Mouse (Mus musculus) thymus, postnatal 10 days (tissue): ENCODE measurements around the gene Hs6st3.

ENCODE experiments used
- DNase-seq, 2 experiments: peaks; one replicate each; pipeline ENCODE4 v3.0.0; 2021; ENCODE audit warnings: low spot score in 2 of 2

Hs6st3 gene

DNA sequence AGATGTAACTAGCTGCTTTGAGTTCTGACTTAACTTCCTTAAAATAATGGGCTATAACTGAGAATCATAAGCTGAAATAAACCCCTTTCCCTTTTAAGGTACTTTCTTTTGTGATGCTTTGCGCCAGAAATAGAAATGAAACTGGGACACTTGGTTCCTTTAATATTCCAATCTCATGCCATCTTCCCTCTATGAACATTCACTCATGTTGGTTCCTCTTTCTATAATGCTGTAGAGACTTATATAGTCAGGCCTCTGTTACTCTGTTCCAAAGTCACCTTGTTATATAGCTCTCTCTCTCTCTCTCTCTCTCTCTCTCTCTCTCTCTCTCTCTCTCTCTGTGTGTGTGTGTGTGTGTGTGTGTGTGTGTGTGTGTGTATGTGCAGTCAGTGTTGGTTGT, 504.7 kb downstream of the Hs6st3 start:
- no peak for DNase-seq

GRCm38 (mm10) chr14:119643840-119644239, 505.7 kb downstream of the Hs6st3 start:
- no peak for DNase-seq

GRCm38 (mm10) chr14:119656936-119657335, 518.8 kb downstream of the Hs6st3 start:
- no peak for DNase-seq

DNA sequence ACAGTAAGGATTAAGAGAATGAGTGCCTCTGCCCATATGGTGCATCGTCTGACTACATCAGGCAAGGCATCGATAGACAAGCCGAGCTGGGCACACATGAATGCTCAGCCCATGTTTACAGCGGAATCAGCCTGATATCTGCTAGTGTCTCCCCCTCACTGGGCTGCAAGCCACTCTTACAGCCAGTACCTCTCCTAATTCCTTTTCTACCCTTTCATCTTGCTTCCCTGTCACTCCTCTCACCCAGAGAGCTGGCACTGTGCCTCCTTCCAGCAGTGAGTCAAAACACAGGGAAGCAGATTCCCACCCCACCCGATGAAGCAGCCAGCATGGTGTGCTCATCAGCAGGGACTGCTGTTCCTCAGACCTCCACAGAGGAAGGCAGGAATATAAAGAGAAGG, 527.6 kb downstream of the Hs6st3 start:
- no peak for DNase-seq

- DNase-seq, result no peak
These were observed 529.3 kb downstream of the Hs6st3 start for GRCm38 (mm10) chr14:119667421-119667820.

DNA sequence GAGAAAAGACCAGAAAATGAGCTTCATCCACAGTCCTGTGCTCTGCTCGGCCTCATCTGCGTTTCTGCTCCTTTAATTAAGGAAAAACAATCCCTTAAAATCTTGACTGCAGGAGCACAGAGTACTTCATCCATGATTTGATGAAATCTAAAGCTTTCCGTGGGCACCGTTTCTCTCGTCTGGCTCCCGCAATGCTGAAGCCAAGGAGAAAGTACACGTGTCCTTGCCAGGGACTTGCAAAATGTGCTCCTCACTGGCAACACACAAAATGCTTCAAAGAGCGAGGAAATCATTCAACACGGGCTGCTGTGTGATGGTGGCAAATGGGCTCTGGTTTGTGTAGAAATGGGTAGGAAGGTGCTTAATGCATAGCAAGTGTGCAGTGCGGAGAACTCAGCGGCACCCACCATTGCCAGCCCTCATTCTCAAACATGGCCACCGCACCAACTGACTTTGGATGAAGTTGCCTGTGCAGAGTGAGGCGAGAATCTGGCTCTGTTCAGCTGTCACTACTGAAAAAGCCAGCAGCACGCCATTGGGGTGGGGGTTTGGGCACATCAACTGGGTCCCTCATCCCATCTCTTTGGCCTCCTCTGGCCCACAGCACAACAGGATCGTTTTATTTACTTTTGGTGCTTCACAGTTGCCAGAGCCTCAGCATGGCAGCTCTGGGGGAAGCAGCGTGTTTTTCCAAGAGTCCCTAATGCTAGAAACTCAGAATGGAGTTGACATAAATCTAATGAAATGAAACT, 532.9 kb downstream of the Hs6st3 start:
- no peak for DNase-seq

DNA sequence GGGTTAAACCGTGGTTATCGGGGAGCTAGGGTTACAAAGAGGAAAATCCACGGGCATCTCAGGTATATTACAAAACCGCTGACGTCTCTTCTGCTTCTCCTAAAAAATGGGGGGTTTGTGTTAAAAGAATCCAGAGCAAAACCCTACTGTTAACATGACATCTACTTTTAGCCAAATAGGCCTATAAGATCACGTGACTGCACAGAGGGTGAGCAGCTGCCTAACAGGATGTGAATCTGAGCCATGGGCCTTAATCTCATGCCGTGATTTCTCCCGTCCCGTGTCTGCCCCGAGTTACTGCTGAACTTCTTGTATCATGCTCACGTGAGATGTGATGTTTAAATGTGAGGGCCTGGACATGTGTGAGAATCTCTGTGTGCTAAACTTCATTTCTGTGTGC, 540.4 kb downstream of the Hs6st3 start:
- DNase-seq, result no peak

GRCm38 (mm10) chr14:119680052-119680451, 541.9 kb downstream of the Hs6st3 start:
- no peak for DNase-seq

DNA sequence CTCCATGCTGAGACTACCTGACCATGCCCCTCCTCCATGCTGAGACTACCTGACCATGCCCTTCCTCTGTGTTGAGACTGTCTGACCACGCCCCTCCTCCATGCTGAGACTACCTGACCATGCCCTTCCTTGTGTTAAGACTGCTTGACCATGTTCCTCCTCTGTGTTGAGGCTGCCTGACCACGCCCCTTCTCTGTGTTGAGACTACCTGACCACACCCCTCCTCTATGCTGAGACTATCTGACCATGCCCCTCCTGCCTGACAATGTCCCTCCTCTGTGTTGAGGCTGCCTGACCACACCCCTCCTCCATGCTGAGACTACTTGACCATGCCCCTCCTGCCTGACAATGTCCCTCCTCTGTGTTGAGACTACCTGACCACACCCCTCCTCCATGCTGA, 549.7 kb downstream of the Hs6st3 start:
- no peak for DNase-seq

GRCm38 (mm10) chr14:119699982-119700381, 561.8 kb downstream of the Hs6st3 start:
- DNase-seq, result no peak

DNA sequence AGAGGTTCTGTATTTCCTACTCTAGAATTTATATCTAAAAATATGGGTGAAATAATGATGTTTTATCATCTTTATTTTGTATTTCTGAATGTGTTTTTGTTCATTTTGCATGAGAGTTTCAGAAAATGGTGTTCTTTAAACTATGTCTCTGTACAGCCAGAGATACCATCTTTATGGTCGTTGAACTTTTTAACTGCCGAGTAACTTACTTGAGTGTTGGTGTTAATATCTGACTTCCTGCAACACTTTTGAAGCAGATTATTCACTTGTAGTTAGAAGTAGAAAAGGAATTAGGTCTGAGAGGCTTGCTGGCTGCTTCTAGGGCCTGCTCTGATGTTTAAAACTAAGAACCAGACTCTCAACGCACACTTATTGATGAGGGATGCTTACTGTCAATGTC, 576.6 kb downstream of the Hs6st3 start:
- DNase-seq, result no peak

- DNase-seq, result no peak
These were observed 579.2 kb downstream of the Hs6st3 start for GRCm38 (mm10) chr14:119717323-119717722.

- no peak for DNase-seq
These were observed 587.0 kb downstream of the Hs6st3 start for GRCm38 (mm10) chr14:119725102-119725501.

GRCm38 (mm10) chr14:119731436-119732080, 593.4 kb downstream of the Hs6st3 start:
- DNase-seq, result no peak

DNA sequence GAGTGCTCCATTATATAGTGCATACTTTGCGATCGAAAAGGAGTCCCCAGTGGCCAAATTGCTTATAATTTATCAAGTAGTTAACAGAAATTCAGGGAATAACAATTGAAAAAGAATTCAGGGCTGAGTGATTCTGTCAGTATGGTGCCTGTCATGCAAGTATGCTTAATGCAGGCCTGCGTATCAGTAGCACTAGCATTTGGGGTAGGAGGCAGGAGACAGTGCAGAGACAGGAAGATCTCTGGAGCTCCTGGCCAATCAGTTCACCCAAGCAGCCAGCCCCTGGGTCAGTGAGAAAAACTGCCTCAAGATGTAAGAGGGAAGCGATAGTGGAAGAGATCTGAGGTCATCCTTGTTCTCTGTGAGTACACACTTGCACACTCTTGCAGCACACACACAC, 594.1 kb downstream of the Hs6st3 start:
- DNase-seq, result no peak

- no peak for DNase-seq
These were observed 599.3 kb downstream of the Hs6st3 start for GRCm38 (mm10) chr14:119737408-119737961.

GRCm38 (mm10) chr14:119741791-119742190, 603.6 kb downstream of the Hs6st3 start:
- no peak for DNase-seq

- DNase-seq, result no peak
These were observed 623.2 kb downstream of the Hs6st3 start for GRCm38 (mm10) chr14:119761376-119761775.

GRCm38 (mm10) chr14:119772040-119772439, 633.9 kb downstream of the Hs6st3 start:
- no peak for DNase-seq

- DNase-seq, result no peak
These were observed 638.1 kb downstream of the Hs6st3 start for GRCm38 (mm10) chr14:119776261-119776660.

DNA sequence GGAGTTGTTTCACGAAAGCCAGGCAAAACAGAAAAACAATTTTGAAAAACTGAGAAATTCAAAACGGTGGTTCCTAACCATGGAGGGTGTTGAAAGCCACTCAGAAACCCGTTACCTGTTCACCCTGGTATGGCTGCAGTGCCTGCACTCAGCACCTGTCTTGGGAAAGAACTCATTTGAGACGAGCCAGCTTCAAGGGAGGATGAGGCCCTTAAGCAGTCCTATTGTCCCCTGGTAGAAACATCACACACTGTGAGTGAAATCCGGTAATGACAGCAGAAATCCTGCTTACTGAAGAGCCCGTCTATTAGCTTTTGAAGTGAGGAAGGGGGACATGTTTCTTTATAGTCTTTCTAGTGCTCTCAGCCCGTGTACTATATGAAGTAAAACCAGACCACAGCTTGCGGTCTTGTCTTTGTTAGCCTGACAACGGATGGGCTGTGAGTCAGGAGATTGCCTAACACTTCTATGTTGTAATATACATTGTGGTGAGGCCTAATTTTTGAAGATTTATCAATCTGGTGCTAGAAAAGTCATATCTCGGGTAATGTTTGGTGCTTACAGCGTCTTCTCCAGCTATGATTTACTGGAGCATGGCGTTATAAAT, 641.9 kb downstream of the Hs6st3 start:
- DNase-seq, result no peak

DNA sequence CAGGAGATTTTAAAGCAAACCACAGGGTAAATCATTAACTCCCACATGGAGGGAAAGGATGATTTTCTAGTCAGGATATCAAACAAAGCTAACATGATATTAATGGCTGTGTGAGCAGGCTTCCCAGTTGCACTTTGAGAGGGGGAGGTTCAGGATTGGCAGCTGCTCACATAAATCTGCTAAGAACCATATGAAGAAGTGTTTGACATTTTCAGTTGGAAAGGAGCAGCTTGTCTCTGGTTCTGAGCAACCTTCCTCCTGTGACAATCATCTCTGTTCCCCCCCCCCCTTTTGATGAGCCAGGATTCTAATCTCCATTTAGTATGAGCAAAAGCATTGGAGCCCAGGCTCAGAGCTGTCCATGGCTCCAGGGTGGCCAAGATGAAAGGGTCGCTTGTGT, 643.0 kb downstream of the Hs6st3 start:
- DNase-seq, result no peak

DNA sequence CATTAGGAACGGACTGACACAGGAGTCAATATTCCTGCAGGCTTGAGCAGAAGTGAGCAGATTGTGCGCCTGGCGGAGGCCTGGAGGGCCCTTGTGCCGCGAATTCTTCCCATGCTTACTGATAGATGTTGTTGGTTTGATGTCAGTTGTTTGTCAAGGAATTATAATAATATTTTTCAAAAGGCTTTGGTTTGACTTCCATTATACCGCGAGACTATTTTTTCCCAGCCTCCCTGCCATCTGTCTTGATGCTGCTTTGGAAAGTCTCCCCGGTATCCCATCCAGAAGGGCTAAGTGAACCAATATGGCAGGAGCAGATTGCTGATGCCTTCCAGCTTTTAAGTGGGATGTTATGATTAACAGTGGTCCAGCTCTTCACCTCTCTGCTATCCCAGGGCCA, 651.3 kb downstream of the Hs6st3 start:
- DNase-seq, result no peak
